Mouse (Mus musculus) hindbrain, embryonic 11.5 days (tissue): ENCODE results near the gene Rprd2. TPM values are rescaled to one million over a fixed set of nuclear protein-coding genes. Genes with fewer than 3 reads are reported as not detected.
A peak's percentile ranks its signal among the peaks of the same experiment; 100 is the strongest.

Experiments
- ATAC-seq: fragments of 200-750 bp; cut with Nextera tagmentation; 2 replicates; pipeline ENCODE4 v1.8.0; 2017; ENCODE audit warnings: mild to moderate bottlenecking, moderate TSS enrichment, moderate library complexity; ENCODE audit not compliant: low FRiP score
- DNase-seq: peaks from one replicate; pipeline ENCODE4 v3.0.0-alpha.2; 2015; ENCODE audit warnings: low spot score
- H3K27ac ChIP-seq: fragments of 300-500 bp; sonication (generic); 2 replicates; pipeline ENCODE4 v1.5.1; 2014; ENCODE audit warnings: mild to moderate bottlenecking, low read depth, low read length
- H3K27me3 ChIP-seq: fragments of 300-500 bp; sonication (generic); 2 replicates; pipeline ENCODE4 v1.6.1; 2014; ENCODE audit warnings: mild to moderate bottlenecking, low read length, moderate library complexity, mixed read lengths; ENCODE audit not compliant: control insufficient read depth, insufficient read depth
- H3K36me3 ChIP-seq: fragments of 300-500 bp; sonication (generic); 2 replicates; pipeline ENCODE4 v1.6.1; 2014; ENCODE audit warnings: mild to moderate bottlenecking, low read length, moderate library complexity, mixed read lengths; ENCODE audit not compliant: control insufficient read depth, insufficient read depth
- H3K4me1 ChIP-seq: fragments of 300-500 bp; sonication (generic); replicated peaks from 2 replicates; pipeline ENCODE4 v1.6.1; 2014; ENCODE audit warnings: low read length, mixed read lengths; ENCODE audit not compliant: control insufficient read depth, insufficient read depth
- H3K4me2 ChIP-seq: fragments of 300-500 bp; sonication (generic); replicated peaks from 2 replicates; pipeline ENCODE4 v1.6.1; 2014; ENCODE audit warnings: mild to moderate bottlenecking, low read depth, low read length
- H3K4me3 ChIP-seq: fragments of 300-500 bp; sonication (generic); 2 replicates; pipeline ENCODE4 v1.5.1; 2014; ENCODE audit warnings: low read depth, low read length
- H3K9ac ChIP-seq: fragments of 300-500 bp; sonication (generic); 2 replicates; pipeline ENCODE4 v1.6.1; 2014; ENCODE audit warnings: low read depth, low read length
- H3K9me3 ChIP-seq: fragments of 300-500 bp; sonication (generic); 2 replicates; pipeline ENCODE4 v1.6.1; 2016; ENCODE audit warnings: low read length; ENCODE audit not compliant: control insufficient read depth
- WGBS: fragments of 180-500 bp; shearing (Covaris S2); extraction: QIAGEN DNeasy Blood & Tissue Kit; methylation state at CpG from one replicate; pipeline ENCODE4 v1.1.7; 2014; 5-methylcytosine and 5-hydroxymethylcytosine counted together
- polyA plus RNA-seq: library from polyadenylated mRNA; unstranded; fragments of >200 nt; fragmentation: Nextera tagmentation; extraction: Ambion mirVana; gene quantifications from 2 replicates; pipeline ENCODE4 v1.2.1, GENCODE M21; 2014

Gene Rprd2
- polyA plus RNA-seq, 1 experiment from 2014 or later: 27.4 TPM

- ATAC-seq (no peak), DNase-seq (no peak)
- no peaks in the 10 kb centered on the region for H3K9me3 ChIP-seq
- no peak overlapping the region for H3K27ac ChIP-seq
- H3K27me3 ChIP-seq: no peaks in the 10 kb centered on the region
- H3K4me2 ChIP-seq: no peak overlapping the region
- no peaks in the 10 kb centered on the region for H3K36me3 ChIP-seq
- 96% methylated on average over 4 of the region's 4 CpGs for WGBS
- no peaks in the 10 kb centered on the region for H3K4me1 ChIP-seq
- no peak overlapping the region for H3K9ac ChIP-seq
- no peak overlapping the region for H3K4me3 ChIP-seq
Observed at GRCm38 (mm10) chr3:95803851-95804250, 14.8 kb downstream of the Rprd2 start.

GRCm38 (mm10) chr3:95798756-95799155 is 19.9 kb downstream of the Rprd2 start:
- ATAC-seq (no peak), DNase-seq (no peak)
- H3K36me3 ChIP-seq: no peaks in the 10 kb centered on the region
- H3K4me3 ChIP-seq: no peak overlapping the region
- H3K9ac ChIP-seq: no peak overlapping the region
- 92% methylated on average over 4 of the region's 4 CpGs for WGBS
- H3K4me2 ChIP-seq: no peak overlapping the region
- no peak overlapping the region for H3K27ac ChIP-seq
- H3K9me3 ChIP-seq: no peaks in the 10 kb centered on the region
- no peaks in the 10 kb centered on the region for H3K4me1 ChIP-seq
- H3K27me3 ChIP-seq: no peaks in the 10 kb centered on the region

GRCm38 (mm10) chr3:95794299-95794698 is 24.4 kb downstream of the Rprd2 start:
- DNase-seq: no peak
- Histone ChIP-seq H3K4me1 (no peaks in the 10 kb centered on the region), H3K36me3 (no peaks in the 10 kb centered on the region), H3K9ac (no peak overlapping the region), H3K4me2 (no peak overlapping the region), H3K9me3 (no peaks in the 10 kb centered on the region), H3K4me3 (no peak overlapping the region), H3K27ac (no peak overlapping the region), H3K27me3 (no peaks in the 10 kb centered on the region)
- 90% methylated on average over 1 of the region's 1 CpGs for WGBS
- no peak for ATAC-seq

- H3K4me3 ChIP-seq: no peak overlapping the region
- no peak overlapping the region for H3K27ac ChIP-seq
- no peak overlapping the region for H3K9ac ChIP-seq
- ATAC-seq (no peak), DNase-seq (no peak)
- H3K36me3 ChIP-seq: no peaks in the 10 kb centered on the region
- H3K9me3 ChIP-seq: no peaks in the 10 kb centered on the region
- no peaks in the 10 kb centered on the region for H3K4me1 ChIP-seq
- H3K4me2 ChIP-seq: no peak overlapping the region
- no peaks in the 10 kb centered on the region for H3K27me3 ChIP-seq
- 80% methylated on average over 2 of the region's 2 CpGs for WGBS
Observed at GRCm38 (mm10) chr3:95793662-95794061, 25.0 kb downstream of the Rprd2 start.

GRCm38 (mm10) chr3:95785501-95785900 is 33.2 kb downstream of the Rprd2 start:
- DNase-seq: no peak
- Histone ChIP-seq H3K4me1 (no peaks in the 10 kb centered on the region), H3K4me2 (no peak overlapping the region), H3K36me3 (0 out of 2 replicates have a peak, but pooled peaks cover 6% of the 10 kb centered on the region), H3K9ac (no peak overlapping the region), H3K27ac (no peak overlapping the region), H3K9me3 (no peaks in the 10 kb centered on the region), H3K27me3 (no peaks in the 10 kb centered on the region), H3K4me3 (no peak overlapping the region)
- 95% methylated on average over 4 of the region's 4 CpGs for WGBS
- ATAC-seq: no peak

- DNase-seq: peak; percentile 34
- no peak for ATAC-seq
- no peak overlapping the region for H3K9ac ChIP-seq
- H3K36me3 ChIP-seq: peaks cover 9% of the 10 kb centered on the region; the same call in 1 of the 2 replicates
- no peaks in the 10 kb centered on the region for H3K4me1 ChIP-seq
- no peak overlapping the region for H3K4me3 ChIP-seq
- no peaks in the 10 kb centered on the region for H3K9me3 ChIP-seq
- H3K4me2 ChIP-seq: no peak overlapping the region
- H3K27ac ChIP-seq: no peak overlapping the region
- H3K27me3 ChIP-seq: no peaks in the 10 kb centered on the region
Observed at GRCm38 (mm10) chr3:95771985-95772384, 46.7 kb downstream of the Rprd2 start.

GRCm38 (mm10) chr3:95765534-95765933 is 53.1 kb downstream of the Rprd2 start:
- Histone ChIP-seq H3K27me3 (no peaks in the 10 kb centered on the region), H3K9ac (no peak overlapping the region), H3K4me3 (no peak overlapping the region), H3K36me3 (peaks cover 15% of the 10 kb centered on the region), H3K4me2 (no peak overlapping the region), H3K27ac (no peak overlapping the region), H3K4me1 (no peaks in the 10 kb centered on the region), H3K9me3 (no peaks in the 10 kb centered on the region)
- DNase-seq (no peak), ATAC-seq (no peak)
- WGBS: 93% methylated on average over 10 of the region's 10 CpGs

GRCm38 (mm10) chr3:95763811-95764210 is 54.9 kb downstream of the Rprd2 start:
- Histone ChIP-seq H3K27ac (no peak overlapping the region), H3K36me3 (peaks cover 15% of the 10 kb centered on the region), H3K4me2 (no peak overlapping the region), H3K9me3 (no peaks in the 10 kb centered on the region), H3K4me1 (no peaks in the 10 kb centered on the region), H3K9ac (no peak overlapping the region), H3K27me3 (no peaks in the 10 kb centered on the region), H3K4me3 (no peak overlapping the region)
- DNase-seq (no peak), ATAC-seq (no peak)
- 78% methylated on average over 10 of the region's 10 CpGs for WGBS

- no peak overlapping the region for H3K27ac ChIP-seq
Observed at GRCm38 (mm10) chr3:95762961-95763360, 55.7 kb downstream of the Rprd2 start.

More at GRCm38 (mm10) chr3:95762961-95763360, 55.7 kb downstream of the Rprd2 start:
- Histone ChIP-seq H3K27me3 (no peaks in the 10 kb centered on the region), H3K4me2 (no peak overlapping the region), H3K4me3 (no peak overlapping the region), H3K9me3 (no peaks in the 10 kb centered on the region), H3K4me1 (no peaks in the 10 kb centered on the region), H3K9ac (no peak overlapping the region), H3K36me3 (peaks cover 15% of the 10 kb centered on the region)
- no peak for ATAC-seq
- 60% methylated on average over 6 of the region's 6 CpGs for WGBS
- no peak for DNase-seq
